Mouse (Mus musculus): ENCODE measurements around the gene Zfp207. TPM values are rescaled to one million over a fixed set of nuclear protein-coding genes. Genes with fewer than 3 reads are reported as not detected.

Zfp207 gene
- 122 and 138 TPM in 2 replicates for polyA plus RNA-seq (2012; rRNA removed; ENCODE audit: low replicate concordance)

GRCm38 (mm10) chr11:80383019-80383625 lies at the start of gene Zfp207:
Zfp207 (plus strand) TSS chr11:80383279.

DNA sequence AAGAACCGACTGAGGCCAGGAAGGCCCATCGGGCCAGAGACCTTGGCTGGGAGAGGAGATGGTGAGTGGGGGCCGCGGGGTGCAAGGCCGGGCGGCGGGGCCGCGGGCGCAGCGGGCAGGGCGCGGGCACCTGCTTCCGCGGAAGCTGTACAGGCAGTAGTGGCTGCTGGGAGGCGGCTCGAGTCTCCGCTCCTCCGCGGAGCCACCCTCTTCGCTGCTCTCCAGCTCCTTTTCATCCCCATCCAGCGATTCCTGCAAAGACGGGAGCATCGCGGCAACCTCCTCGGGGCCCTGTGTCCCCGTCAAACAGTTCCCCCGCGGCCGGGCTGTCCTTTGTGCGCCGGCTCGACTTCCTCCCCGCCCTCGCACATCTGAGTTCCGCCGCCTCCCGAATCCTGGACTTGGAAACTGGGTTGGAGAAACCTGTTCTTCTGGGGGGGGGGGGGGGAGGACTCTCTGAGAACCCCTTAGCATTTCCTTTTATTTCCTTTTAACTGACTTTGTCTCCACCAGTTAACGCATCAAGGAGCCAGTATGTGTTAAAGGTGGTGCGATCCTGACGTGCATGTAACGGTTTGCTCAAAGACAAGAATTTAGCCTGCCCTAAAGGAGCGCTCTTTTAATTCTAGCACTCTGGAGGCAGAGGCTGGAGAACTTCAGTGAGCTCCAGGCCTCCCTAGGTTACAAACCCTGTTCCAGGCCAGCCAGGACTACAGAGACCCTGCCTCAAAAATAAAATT lies 5.2 kb upstream of the Zfp207 start, which contains the start of gene 5730455P16Rik:
5730455P16Rik (minus strand) TSS at position 323 of the 740 bp plus-strand sequence.

DNA sequence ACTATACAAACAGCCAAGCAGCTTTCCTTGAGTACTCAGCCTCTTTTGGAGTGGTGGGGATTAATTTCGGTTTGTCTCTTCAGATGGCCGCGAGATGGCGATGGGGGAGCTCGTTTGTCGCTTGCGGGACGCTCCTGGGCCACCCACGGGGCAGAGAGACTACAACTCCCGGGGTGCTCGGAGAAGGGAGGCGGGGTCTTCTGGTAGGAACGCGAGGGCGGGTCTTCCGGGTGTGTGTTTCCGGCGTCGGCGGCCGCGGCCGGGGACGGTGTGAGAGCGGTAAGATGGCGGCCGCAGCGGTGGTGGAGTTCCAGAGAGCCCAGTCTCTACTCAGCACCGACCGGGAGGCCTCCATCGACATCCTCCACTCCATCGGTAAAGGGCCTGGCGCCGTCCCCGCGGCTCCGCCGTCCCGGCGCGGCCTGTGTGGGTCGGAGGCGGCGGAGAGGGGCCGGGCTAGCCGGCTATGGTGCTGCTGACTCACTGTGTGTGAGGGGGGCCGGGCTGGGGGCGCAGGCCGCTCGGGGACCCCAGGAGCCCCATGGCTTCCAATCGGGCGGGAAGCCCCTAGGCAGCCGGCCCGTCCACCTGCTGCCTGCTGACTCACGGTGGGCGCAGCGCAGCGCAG lies 45.4 kb downstream of the Zfp207 start, which contains the start of gene Psmd11:
Psmd11 (plus strand) TSS at position 235 of the 628 bp plus-strand sequence.

Other genes with a start within 250 kb of the Zfp207 start
- gene Tefm, start 241.1 kb upstream of the Zfp207 start, polyA plus RNA-seq (2012; rRNA removed; ENCODE audit: low replicate concordance), result 6.8 and 9.3 TPM in 2 replicates
- gene Adap2, start 229.2 kb upstream of the Zfp207 start, polyA plus RNA-seq (2012; rRNA removed; ENCODE audit: low replicate concordance), result 11.8 and 19.2 TPM in 2 replicates
- gene Rnf135, start 199.4 kb upstream of the Zfp207 start, polyA plus RNA-seq (2012; rRNA removed; ENCODE audit: low replicate concordance), result 10.6 and 11.1 TPM in 2 replicates
- gene Rhot1, start 174.3 kb upstream of the Zfp207 start, polyA plus RNA-seq (2012; rRNA removed; ENCODE audit: low replicate concordance), result 21.5 and 24.5 TPM in 2 replicates
- 8.8 and 13.3 TPM in 2 replicates for gene Rhbdl3, start 82.4 kb upstream of the Zfp207 start, polyA plus RNA-seq (2012; rRNA removed; ENCODE audit: low replicate concordance)
- 5.5 and 6.0 TPM in 2 replicates for gene 5730455P16Rik, start 5.2 kb upstream of the Zfp207 start, polyA plus RNA-seq (2012; rRNA removed; ENCODE audit: low replicate concordance)
- gene Psmd11, start 45.3 kb downstream of the Zfp207 start, polyA plus RNA-seq (2012; rRNA removed; ENCODE audit: low replicate concordance), result 62.2 and 66.9 TPM in 2 replicates
- gene Cdk5r1, start 93.7 kb downstream of the Zfp207 start, polyA plus RNA-seq (2012; rRNA removed; ENCODE audit: low replicate concordance), result 1.2 and 2.8 TPM in 2 replicates